Mouse (Mus musculus) G1E (cell line): ENCODE measurements at regions not wholly inside any gene's neighbourhood (a gene's known extent, or its start where the extent isn't known, plus 50 kb on each side); places are given as distances from the start of the nearest gene placed in this dataset.

Source experiments
- ATAC-seq: 2 replicates; pipeline ENCODE4 v1.8.0; 2016; ENCODE audit warnings: mild to moderate bottlenecking; ENCODE audit not compliant: insufficient number of reproducible peaks, poor library complexity, low FRiP score, severe bottlenecking; ENCODE audit errors: extremely low read depth
- DNase-seq: peaks from one replicate; pipeline ENCODE4 v3.0.0; 2012; ENCODE audit warnings: low spot score
- H3K27me3 ChIP-seq: 2 replicates; pipeline ENCODE4 v1.6.1; 2012; ENCODE audit warnings: mild to moderate bottlenecking, low read length, inconsistent platforms; ENCODE audit not compliant: insufficient read depth
- H3K36me3 ChIP-seq: replicated peaks from 2 replicates; pipeline ENCODE3; 2012; ENCODE audit warnings: mild to moderate bottlenecking, inconsistent platforms
- H3K4me1 ChIP-seq: 2 replicates; pipeline ENCODE4 v1.6.1; 2012; ENCODE audit warnings: low read depth, low read length, inconsistent platforms, mixed read lengths; ENCODE audit not compliant: insufficient read depth
- H3K4me3 ChIP-seq: 2 replicates; pipeline ENCODE4 v1.5.1; 2012; ENCODE audit warnings: low read depth, mild to moderate bottlenecking, inconsistent platforms, low read length, moderate library complexity, mixed read lengths
- H3K9me3 ChIP-seq: replicated peaks from 2 replicates; pipeline ENCODE4 v1.6.1; 2012; ENCODE audit warnings: inconsistent platforms
- CTCF ChIP-seq: IDR thresholded peaks from 2 replicates; pipeline ENCODE4 v1.5.1; 2012; ENCODE audit warnings: low read depth, low read length, inconsistent platforms, mixed read lengths
- GATA1 ChIP-seq: IDR thresholded peaks from 2 replicates; pipeline ENCODE4 v1.6.1; 2012; ENCODE audit warnings: borderline replicate concordance, low read length, inconsistent platforms, mixed read lengths
- GATA2 ChIP-seq: IDR thresholded peaks from 2 replicates; pipeline ENCODE4 v1.6.1; 2012; ENCODE audit warnings: low read depth, low read length, inconsistent platforms, borderline replicate concordance
- POLR2AphosphoS5 ChIP-seq: IDR thresholded peaks from 2 replicates; pipeline ENCODE4 v1.6.1; 2012; ENCODE audit warnings: low read depth, low read length, inconsistent platforms; ENCODE audit not compliant: insufficient replicate concordance
- TAL1 ChIP-seq: conservative IDR thresholded peaks from 2 replicates; pipeline ENCODE4 v1.6.1; 2012; ENCODE audit warnings: low read depth, low read length, inconsistent platforms, mixed read lengths

GRCm38 (mm10) chr4:88995129-88995919 lies 115.3 kb upstream of the Ifne start:
- H3K36me3 ChIP-seq: no peaks in the 10 kb centered on the region
- H3K4me3 ChIP-seq: no peak overlapping the region
- no peak for TF ChIP-seq GATA2
- no peak for TF ChIP-seq TAL1
- TF ChIP-seq GATA1: no peak
- TF ChIP-seq POLR2AphosphoS5: no peak
- TF ChIP-seq CTCF: no peak
- 0 out of 2 replicates have a peak, but pooled peaks cover 2% of the 10 kb centered on the region for H3K9me3 ChIP-seq
- ATAC-seq (no peak), DNase-seq (no peak)
- no peaks in the 10 kb centered on the region for H3K4me1 ChIP-seq
- H3K27me3 ChIP-seq: no peaks in the 10 kb centered on the region

- Histone ChIP-seq H3K4me3 (no peak overlapping the region), H3K27me3 (no peaks in the 10 kb centered on the region), H3K9me3 (peaks cover 2% of the 10 kb centered on the region; the same call in 1 of the 2 replicates), H3K4me1 (no peaks in the 10 kb centered on the region), H3K36me3 (no peaks in the 10 kb centered on the region)
- TF ChIP-seq GATA1 (no peak), GATA2 (no peak), TAL1 (no peak), POLR2AphosphoS5 (no peak), CTCF (no peak)
- DNase-seq (no peak), ATAC-seq (no peak)
Measured at GRCm38 (mm10) chr4:88994486-88994885, 114.5 kb upstream of the Ifne start.

- Histone ChIP-seq H3K36me3 (no peaks in the 10 kb centered on the region), H3K4me1 (no peaks in the 10 kb centered on the region), H3K9me3 (peaks cover 3% of the 10 kb centered on the region; the same call in 1 of the 2 replicates), H3K4me3 (no peak overlapping the region), H3K27me3 (no peaks in the 10 kb centered on the region)
- no peak for ATAC-seq
- no peak for DNase-seq
- TF ChIP-seq GATA2 (no peak), CTCF (no peak), POLR2AphosphoS5 (no peak), TAL1 (no peak), GATA1 (no peak)
Measured at GRCm38 (mm10) chr4:88992498-88992897, 112.5 kb upstream of the Ifne start.

GRCm38 (mm10) chr4:88988363-88988762 lies 108.4 kb upstream of the Ifne start:
- ATAC-seq (no peak), DNase-seq (no peak)
- no peak overlapping the region for H3K4me3 ChIP-seq
- no peaks in the 10 kb centered on the region for H3K27me3 ChIP-seq
- H3K36me3 ChIP-seq: no peaks in the 10 kb centered on the region
- H3K4me1 ChIP-seq: no peaks in the 10 kb centered on the region
- H3K9me3 ChIP-seq: peaks cover 5% of the 10 kb centered on the region; the same call in 1 of the 2 replicates
- TF ChIP-seq TAL1 (no peak), GATA1 (no peak), CTCF (no peak), GATA2 (no peak), POLR2AphosphoS5 (no peak)

GRCm38 (mm10) chr4:88987103-88987502 lies 107.1 kb upstream of the Ifne start:
- no peaks in the 10 kb centered on the region for H3K36me3 ChIP-seq
- ATAC-seq (no peak), DNase-seq (no peak)
- peaks cover 5% of the 10 kb centered on the region; the same call in 1 of the 2 replicates for H3K9me3 ChIP-seq
- no peaks in the 10 kb centered on the region for H3K4me1 ChIP-seq
- TF ChIP-seq POLR2AphosphoS5 (no peak), TAL1 (no peak), GATA1 (no peak), GATA2 (no peak), CTCF (no peak)
- no peak overlapping the region for H3K4me3 ChIP-seq
- no peaks in the 10 kb centered on the region for H3K27me3 ChIP-seq

GRCm38 (mm10) chr4:88982457-88982856 lies 102.5 kb upstream of the Ifne start:
- Histone ChIP-seq H3K4me1 (no peaks in the 10 kb centered on the region), H3K27me3 (no peaks in the 10 kb centered on the region), H3K9me3 (peaks cover 7% of the 10 kb centered on the region), H3K36me3 (no peaks in the 10 kb centered on the region), H3K4me3 (no peak overlapping the region)
- TF ChIP-seq TAL1 (no peak), POLR2AphosphoS5 (no peak), CTCF (no peak), GATA2 (no peak)
- ATAC-seq: no peak
- DNase-seq: no peak
